Mouse (Mus musculus): ENCODE measurements around the gene Cga. TPM values are rescaled to one million over a fixed set of nuclear protein-coding genes. Genes with fewer than 3 reads are reported as not detected.

Cga gene
- not detected in 2 replicates for polyA plus RNA-seq (2012; rRNA removed; ENCODE audit: low replicate concordance)

GRCm38 (mm10) chr4:34893479-34893878 is at the start of gene Cga:
Gene Cga, plus strand, starts transcription at chr4:34893779.

GRCm38 (mm10) chr4:34882818-34883217 is 10.8 kb upstream of the Cga start, which contains the start of gene Zfp292:
Gene Zfp292, minus strand, starts transcription at chr4:34882960.

Other genes with a start within 250 kb of the Cga start
- 7.0 and 17.5 TPM in 2 replicates for gene Slc35a1, start 206.3 kb upstream of the Cga start, polyA plus RNA-seq (2012; rRNA removed; ENCODE audit: low replicate concordance)
- gene Cfap206, start 163.6 kb upstream of the Cga start, polyA plus RNA-seq (2012; rRNA removed; ENCODE audit: low replicate concordance), result not detected in 2 replicates
- gene Gm136, start 137.5 kb upstream of the Cga start, polyA plus RNA-seq (2012; rRNA removed; ENCODE audit: low replicate concordance), result not detected in 2 replicates
- gene Smim8, start 115.4 kb upstream of the Cga start, polyA plus RNA-seq (2012; rRNA removed; ENCODE audit: low replicate concordance), result 1.6 and 5.4 TPM in 2 replicates
- gene Zfp292, start 10.8 kb upstream of the Cga start, polyA plus RNA-seq (2012; rRNA removed; ENCODE audit: low replicate concordance), result 1.3 and 2.3 TPM in 2 replicates